Mouse (Mus musculus): Measurements from ENCODE around the gene Nup107. TPM values are rescaled to one million over a fixed set of nuclear protein-coding genes. Genes with fewer than 3 reads are reported as not detected.
A peak's percentile ranks its signal among the peaks of the same experiment; 100 is the strongest.

Nup107 gene
- polyA plus RNA-seq, 1 experiment, result 134 TPM

DNA sequence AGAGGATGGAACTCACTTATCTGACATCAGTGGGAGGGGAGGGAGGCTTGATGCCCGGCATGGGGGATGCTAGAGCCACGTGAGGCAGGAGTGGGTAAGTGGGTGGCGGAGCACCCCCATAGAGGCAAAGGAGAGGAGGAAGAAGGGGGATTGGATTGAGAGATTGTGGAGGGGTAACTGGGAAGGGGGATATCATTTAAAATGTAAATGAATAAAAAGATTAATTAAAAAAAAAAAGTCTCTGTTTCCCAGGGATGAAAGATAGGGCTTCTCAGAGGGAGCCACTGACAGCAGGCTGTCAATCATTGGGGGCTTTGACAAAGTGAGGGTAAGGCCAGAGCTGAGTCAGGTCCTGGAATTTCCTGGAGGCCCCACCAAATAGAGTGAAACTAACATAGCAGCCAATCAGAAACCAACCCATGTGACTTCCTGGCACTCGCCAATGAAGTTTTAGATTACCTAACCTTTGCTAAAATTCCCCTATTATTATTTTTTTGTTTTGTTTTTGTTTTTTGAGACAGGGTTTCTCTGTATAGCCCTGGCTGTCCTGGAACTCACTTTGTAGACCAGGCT lies 77.5 kb downstream of the Nup107 start:
- Histone ChIP-seq H3K4me1 (ENCODE audit: control insufficient read depth, insufficient read depth, low read length) (peaks cover 8% of the 10 kb centered on the region), H3K27me3 (ENCODE audit: control insufficient read depth, insufficient read depth, low read length, poor library complexity, severe bottlenecking) (no peaks in the 10 kb centered on the region), H3K36me3 (ENCODE audit: control insufficient read depth, insufficient read depth, low read length, poor library complexity, severe bottlenecking) (no peaks in the 10 kb centered on the region), H3K27ac (ENCODE audit: insufficient read depth, low read length) (no peak overlapping the region), H3K4me3 (ENCODE audit: low read depth, low read length) (no peak overlapping the region), H3K9ac (ENCODE audit: low read depth, poor library complexity, severe bottlenecking) (no peak overlapping the region), H3K9me3 (replicated peaks; ENCODE audit: control insufficient read depth, insufficient read depth, low read length, poor library complexity, severe bottlenecking) (no peaks in the 10 kb centered on the region)
- TF ChIP-seq EP300 (IDR thresholded peaks at IDR 0.05; ENCODE audit: insufficient read depth, low read depth, low read length) (no peak), CTCF (IDR thresholded peaks at IDR 0.05; ENCODE audit: low read depth, low read length) (no peak), POLR2A (IDR thresholded peaks at IDR 0.05; ENCODE audit: insufficient read depth, low read length) (no peak)

DNA sequence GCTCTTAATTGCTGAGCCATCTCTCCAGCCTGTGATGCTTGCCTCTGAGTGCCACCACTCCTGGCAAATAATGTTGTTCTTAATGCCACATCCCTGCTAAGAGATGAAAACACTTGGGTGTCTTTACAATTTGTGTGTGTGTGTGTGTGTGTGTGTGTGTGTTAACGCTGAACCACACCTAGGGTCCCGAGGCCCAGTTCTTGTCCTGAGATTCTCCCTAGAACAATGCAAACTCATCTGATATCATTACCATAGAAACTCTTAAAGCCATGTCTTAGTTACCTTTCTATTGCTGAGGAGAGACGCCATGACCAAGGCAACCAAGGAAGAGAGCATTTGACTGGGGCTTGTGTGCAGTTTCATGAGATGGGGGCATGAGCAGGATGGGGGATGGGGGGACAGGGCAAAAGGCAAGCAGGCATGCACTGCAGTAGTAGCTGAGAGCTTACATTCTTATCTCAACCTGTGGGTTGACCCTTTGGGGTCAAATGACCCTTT lies 78.4 kb downstream of the Nup107 start:
- Histone ChIP-seq H3K36me3 (ENCODE audit: control insufficient read depth, insufficient read depth, low read length, poor library complexity, severe bottlenecking) (peaks cover 5% of the 10 kb centered on the region), H3K9ac (ENCODE audit: low read depth, poor library complexity, severe bottlenecking) (no peak overlapping the region), H3K27ac (ENCODE audit: insufficient read depth, low read length) (no peak overlapping the region), H3K9me3 (replicated peaks; ENCODE audit: control insufficient read depth, insufficient read depth, low read length, poor library complexity, severe bottlenecking) (no peaks in the 10 kb centered on the region), H3K4me3 (ENCODE audit: low read depth, low read length) (no peak overlapping the region), H3K4me1 (ENCODE audit: control insufficient read depth, insufficient read depth, low read length) (peaks cover 8% of the 10 kb centered on the region), H3K27me3 (ENCODE audit: control insufficient read depth, insufficient read depth, low read length, poor library complexity, severe bottlenecking) (no peaks in the 10 kb centered on the region)
- no peak for TF ChIP-seq POLR2A (IDR thresholded peaks at IDR 0.05; ENCODE audit: insufficient read depth, low read length)
- no peak for TF ChIP-seq EP300 (IDR thresholded peaks at IDR 0.05; ENCODE audit: insufficient read depth, low read depth, low read length)
- no peak for TF ChIP-seq CTCF (IDR thresholded peaks at IDR 0.05; ENCODE audit: low read depth, low read length)

DNA sequence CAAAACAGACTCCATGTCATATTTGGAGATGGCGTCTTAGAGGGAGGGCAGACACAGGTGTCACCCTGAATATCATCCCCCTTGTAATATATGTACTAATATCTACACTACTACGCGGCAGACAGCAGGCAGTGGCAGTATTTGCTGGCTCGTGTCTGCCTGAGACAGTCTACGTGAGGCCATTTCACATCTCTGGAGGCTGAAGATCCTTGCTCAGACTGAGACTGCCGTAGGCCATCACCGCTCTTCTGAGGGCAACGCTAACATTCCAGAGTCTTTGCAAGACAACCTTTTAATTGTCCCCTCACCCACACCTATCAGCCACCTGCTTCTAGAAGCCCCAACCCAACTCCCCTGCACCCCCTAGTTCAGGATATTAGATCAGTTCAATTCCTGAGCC lies 79.0 kb downstream of the Nup107 start:
- no peak overlapping the region for H3K4me3 ChIP-seq (ENCODE audit: low read depth, low read length)
- H3K36me3 ChIP-seq (ENCODE audit: control insufficient read depth, insufficient read depth, low read length, poor library complexity, severe bottlenecking), result peaks cover 9% of the 10 kb centered on the region
- peaks cover 8% of the 10 kb centered on the region for H3K4me1 ChIP-seq (ENCODE audit: control insufficient read depth, insufficient read depth, low read length)
- H3K9me3 ChIP-seq (replicated peaks; ENCODE audit: control insufficient read depth, insufficient read depth, low read length, poor library complexity, severe bottlenecking), result no peaks in the 10 kb centered on the region
- H3K27ac ChIP-seq (ENCODE audit: insufficient read depth, low read length), result peak overlapping the region; percentile 56; the same call in 1 of the 2 replicates
- H3K27me3 ChIP-seq (ENCODE audit: control insufficient read depth, insufficient read depth, low read length, poor library complexity, severe bottlenecking), result no peaks in the 10 kb centered on the region
- TF ChIP-seq EP300 (IDR thresholded peaks at IDR 0.05; ENCODE audit: insufficient read depth, low read depth, low read length) (no peak), POLR2A (IDR thresholded peaks at IDR 0.05; ENCODE audit: insufficient read depth, low read length) (no peak), CTCF (IDR thresholded peaks at IDR 0.05; ENCODE audit: low read depth, low read length) (no peak)
- no peak overlapping the region; the same call in 1 of the 2 replicates for H3K9ac ChIP-seq (ENCODE audit: low read depth, poor library complexity, severe bottlenecking)

DNA sequence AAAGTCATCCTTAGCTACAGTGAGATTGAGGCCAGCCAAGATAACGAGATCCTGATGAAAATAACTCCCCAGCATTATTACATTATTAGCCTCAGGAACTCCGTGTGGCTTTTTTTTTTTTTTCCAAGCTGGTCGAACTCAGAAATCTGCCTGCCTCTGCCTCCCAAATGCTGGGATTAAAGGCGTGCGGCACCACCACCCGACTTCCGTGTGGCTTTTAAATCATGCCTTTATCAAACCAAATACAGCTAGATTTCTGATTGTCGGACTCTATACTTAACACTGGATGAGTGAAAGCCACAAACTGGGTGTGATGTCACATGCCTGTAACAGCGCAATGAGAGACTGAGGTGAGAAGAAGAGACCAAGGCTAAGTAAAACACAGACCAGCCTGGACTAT lies 79.6 kb downstream of the Nup107 start:
- no peaks in the 10 kb centered on the region for H3K27me3 ChIP-seq (ENCODE audit: control insufficient read depth, insufficient read depth, low read length, poor library complexity, severe bottlenecking)
- H3K36me3 ChIP-seq (ENCODE audit: control insufficient read depth, insufficient read depth, low read length, poor library complexity, severe bottlenecking), result peaks cover 12% of the 10 kb centered on the region
- no peak overlapping the region; the same call in 1 of the 2 replicates for H3K9ac ChIP-seq (ENCODE audit: low read depth, poor library complexity, severe bottlenecking)
- no peak overlapping the region for H3K4me3 ChIP-seq (ENCODE audit: low read depth, low read length)
- peak overlapping the region; percentile 56 for H3K27ac ChIP-seq (ENCODE audit: insufficient read depth, low read length)
- TF ChIP-seq EP300 (IDR thresholded peaks at IDR 0.05; ENCODE audit: insufficient read depth, low read depth, low read length) (no peak), CTCF (IDR thresholded peaks at IDR 0.05; ENCODE audit: low read depth, low read length) (no peak), POLR2A (IDR thresholded peaks at IDR 0.05; ENCODE audit: insufficient read depth, low read length) (no peak)
- peaks cover 8% of the 10 kb centered on the region for H3K4me1 ChIP-seq (ENCODE audit: control insufficient read depth, insufficient read depth, low read length)
- H3K9me3 ChIP-seq (replicated peaks; ENCODE audit: control insufficient read depth, insufficient read depth, low read length, poor library complexity, severe bottlenecking), result no peaks in the 10 kb centered on the region

DNA sequence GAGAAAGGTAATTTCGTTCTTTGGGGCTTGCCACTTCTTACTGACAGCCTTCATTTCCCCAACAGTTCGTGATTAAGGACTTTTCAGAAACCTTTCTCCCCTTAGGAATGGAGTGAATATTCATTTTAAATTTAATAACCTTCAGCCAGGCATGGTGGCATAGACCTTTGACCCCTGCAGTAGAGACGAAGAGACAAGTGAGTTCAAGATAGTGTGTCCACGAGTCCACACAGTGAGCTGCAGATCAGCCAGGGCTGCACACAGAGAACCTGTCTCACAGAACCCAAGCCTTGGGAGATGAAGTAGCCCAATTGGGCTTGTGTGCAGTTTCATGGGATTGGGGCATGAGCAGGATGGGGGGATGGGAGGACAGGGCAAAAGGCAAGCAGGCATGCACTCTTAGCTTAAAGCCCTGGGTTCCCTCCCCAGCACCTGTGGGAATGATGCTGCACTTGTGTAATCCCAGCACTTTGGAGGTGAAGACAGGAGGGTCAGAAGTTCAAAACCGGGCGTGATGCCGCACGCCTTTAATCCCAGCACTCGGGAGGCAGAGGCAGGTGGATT lies 80.2 kb downstream of the Nup107 start:
- H3K36me3 ChIP-seq (ENCODE audit: control insufficient read depth, insufficient read depth, low read length, poor library complexity, severe bottlenecking), result peaks cover 18% of the 10 kb centered on the region
- H3K27ac ChIP-seq (ENCODE audit: insufficient read depth, low read length), result peak overlapping the region; percentile 100
- H3K9me3 ChIP-seq (replicated peaks; ENCODE audit: control insufficient read depth, insufficient read depth, low read length, poor library complexity, severe bottlenecking), result no peaks in the 10 kb centered on the region
- peaks cover 6% of the 10 kb centered on the region for H3K4me1 ChIP-seq (ENCODE audit: control insufficient read depth, insufficient read depth, low read length)
- no peak overlapping the region for H3K4me3 ChIP-seq (ENCODE audit: low read depth, low read length)
- TF ChIP-seq POLR2A (IDR thresholded peaks at IDR 0.05; ENCODE audit: insufficient read depth, low read length), result no peak
- no peak for TF ChIP-seq CTCF (IDR thresholded peaks at IDR 0.05; ENCODE audit: low read depth, low read length)
- no peak for TF ChIP-seq EP300 (IDR thresholded peaks at IDR 0.05; ENCODE audit: insufficient read depth, low read depth, low read length)
- H3K9ac ChIP-seq (ENCODE audit: low read depth, poor library complexity, severe bottlenecking), result peak overlapping the region; percentile 99
- H3K27me3 ChIP-seq (ENCODE audit: control insufficient read depth, insufficient read depth, low read length, poor library complexity, severe bottlenecking), result no peaks in the 10 kb centered on the region

DNA sequence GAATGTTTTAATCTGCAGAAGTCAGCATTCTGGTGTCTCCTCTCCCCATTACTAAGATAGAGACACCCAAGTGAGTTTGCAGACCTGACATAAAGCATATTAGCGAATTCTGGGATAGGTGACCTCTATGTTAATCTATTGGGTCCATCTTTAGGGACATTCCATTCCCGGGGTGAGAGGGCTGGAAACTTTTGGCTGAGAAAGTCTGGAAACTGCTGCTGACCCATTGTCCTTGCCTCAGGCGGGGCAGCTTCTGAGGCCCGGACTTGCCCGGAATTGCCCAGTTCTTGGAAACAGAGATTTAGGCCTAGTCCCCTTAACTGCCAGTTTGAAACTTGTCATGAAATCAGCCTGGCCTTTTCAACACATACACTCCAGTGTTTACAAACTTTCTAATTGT lies 81.1 kb downstream of the Nup107 start:
- H3K4me3 ChIP-seq (ENCODE audit: low read depth, low read length), result peak overlapping the region; percentile 87
- peaks cover 2% of the 10 kb centered on the region for H3K4me1 ChIP-seq (ENCODE audit: control insufficient read depth, insufficient read depth, low read length)
- TF ChIP-seq CTCF (IDR thresholded peaks at IDR 0.05; ENCODE audit: low read depth, low read length) (no peak), EP300 (IDR thresholded peaks at IDR 0.05; ENCODE audit: insufficient read depth, low read depth, low read length) (peak; percentile 89), POLR2A (IDR thresholded peaks at IDR 0.05; ENCODE audit: insufficient read depth, low read length) (no peak)
- H3K27ac ChIP-seq (ENCODE audit: insufficient read depth, low read length), result peak overlapping the region; percentile 100
- H3K9ac ChIP-seq (ENCODE audit: low read depth, poor library complexity, severe bottlenecking), result peak overlapping the region; percentile 99
- peaks cover 27% of the 10 kb centered on the region for H3K36me3 ChIP-seq (ENCODE audit: control insufficient read depth, insufficient read depth, low read length, poor library complexity, severe bottlenecking)
- H3K9me3 ChIP-seq (replicated peaks; ENCODE audit: control insufficient read depth, insufficient read depth, low read length, poor library complexity, severe bottlenecking), result no peaks in the 10 kb centered on the region
- H3K27me3 ChIP-seq (ENCODE audit: control insufficient read depth, insufficient read depth, low read length, poor library complexity, severe bottlenecking), result no peaks in the 10 kb centered on the region
